Mouse (Mus musculus) cortical plate, adult 2 months (tissue): Measurements from ENCODE around the gene Sfrp5. TPM values are rescaled to one million over a fixed set of nuclear protein-coding genes. Genes with fewer than 3 reads are reported as not detected.

Source experiments
- H3K27ac ChIP-seq: fragments of 200-500 bp; 2 replicates; pipeline ENCODE4 v1.5.1; 2012; ENCODE audit warnings: low read length, control low read depth, inconsistent platforms; ENCODE audit not compliant: insufficient read depth
- H3K4me1 ChIP-seq: fragments of 200-500 bp; 2 replicates; pipeline ENCODE4 v1.6.1; 2011; ENCODE audit warnings: low read length; ENCODE audit not compliant: control insufficient read depth, insufficient read depth
- H3K4me3 ChIP-seq: fragments of 200-500 bp; 2 replicates; pipeline ENCODE4 v1.5.1; 2011; ENCODE audit warnings: mild to moderate bottlenecking, low read length, control low read depth; ENCODE audit not compliant: insufficient read depth
- CTCF ChIP-seq: fragments of 200-500 bp; IDR thresholded peaks from 2 replicates; pipeline ENCODE4 v1.5.1; 2011; ENCODE audit warnings: mild to moderate bottlenecking, control low read depth, low read length; ENCODE audit not compliant: insufficient read depth; ENCODE audit errors: extremely low read depth
- POLR2A ChIP-seq: fragments of 200-500 bp; IDR thresholded peaks from 2 replicates; pipeline ENCODE4 v1.6.1; 2011; ENCODE audit warnings: mild to moderate bottlenecking, low read length, control low read depth; ENCODE audit not compliant: insufficient read depth; ENCODE audit errors: extremely low read depth
- polyA plus RNA-seq: library from polyadenylated mRNA; depleted of rRNA; stranded (reverse); fragments of >200 nt; gene quantifications from 2 replicates; pipeline ENCODE4 v1.2.3, GENCODE M21; 2012

Gene Sfrp5
- polyA plus RNA-seq, 1 experiment = 1.9 TPM

DNA sequence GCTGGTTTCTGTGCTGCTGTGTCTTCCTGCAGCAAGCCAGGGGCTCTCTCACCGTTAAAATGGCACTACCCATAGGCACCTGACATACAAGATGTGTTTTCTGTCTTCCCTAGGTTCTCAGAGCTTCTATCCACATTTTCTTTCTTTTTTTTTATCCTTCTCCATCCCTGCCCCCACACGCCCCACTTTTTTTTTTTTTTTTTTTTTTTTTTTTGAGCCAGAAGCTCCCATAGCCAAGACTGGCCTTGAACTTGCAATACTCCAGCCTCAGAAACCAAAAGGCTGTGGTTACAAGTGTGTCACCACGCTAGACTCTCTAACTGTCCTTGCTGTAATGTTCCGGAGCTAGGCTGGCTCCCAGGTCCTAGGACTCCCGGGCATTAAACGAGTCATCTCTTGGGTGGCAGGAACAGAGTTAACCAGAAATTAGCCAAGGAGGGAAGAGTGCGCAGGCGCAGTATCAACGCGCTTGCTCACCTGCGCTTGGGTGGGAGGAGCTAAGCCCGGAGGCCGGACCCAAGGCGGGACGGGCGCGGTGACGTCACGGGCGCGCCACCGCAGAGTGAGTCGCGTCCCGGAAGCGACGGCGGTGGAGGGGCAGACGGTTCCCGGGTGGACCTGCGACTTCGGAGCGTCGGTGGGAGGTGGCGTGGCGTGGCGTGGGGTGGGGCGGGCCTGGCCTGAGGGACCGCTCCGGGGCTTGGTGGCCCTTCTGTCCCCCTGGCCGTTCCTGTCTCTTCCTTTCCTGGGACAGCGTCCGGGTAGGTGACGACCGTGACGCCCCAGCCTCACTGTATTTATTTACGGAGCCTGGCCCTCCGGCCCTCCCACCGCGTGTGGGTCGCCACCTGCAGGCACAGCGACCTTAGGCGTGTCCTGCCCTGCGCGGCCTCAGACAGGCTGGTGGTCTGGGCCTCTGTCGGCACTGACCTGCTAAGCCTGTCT is 31.8 kb downstream of the Sfrp5 start:
- H3K27ac ChIP-seq = no peak overlapping the region
- peaks cover 7% of the 10 kb centered on the region for H3K4me1 ChIP-seq
- H3K4me3 ChIP-seq = peak overlapping the region; percentile 89
- peak; percentile 60; the same call in 1 of the 2 replicates for TF ChIP-seq POLR2A
- TF ChIP-seq CTCF = no peak

GRCm38 (mm10) chr19:42169322-42169975 is 32.6 kb downstream of the Sfrp5 start:
- TF ChIP-seq CTCF (no peak), POLR2A (no peak)
- H3K4me1 ChIP-seq = peaks cover 7% of the 10 kb centered on the region
- no peak overlapping the region for H3K27ac ChIP-seq
- H3K4me3 ChIP-seq = no peak overlapping the region

DNA sequence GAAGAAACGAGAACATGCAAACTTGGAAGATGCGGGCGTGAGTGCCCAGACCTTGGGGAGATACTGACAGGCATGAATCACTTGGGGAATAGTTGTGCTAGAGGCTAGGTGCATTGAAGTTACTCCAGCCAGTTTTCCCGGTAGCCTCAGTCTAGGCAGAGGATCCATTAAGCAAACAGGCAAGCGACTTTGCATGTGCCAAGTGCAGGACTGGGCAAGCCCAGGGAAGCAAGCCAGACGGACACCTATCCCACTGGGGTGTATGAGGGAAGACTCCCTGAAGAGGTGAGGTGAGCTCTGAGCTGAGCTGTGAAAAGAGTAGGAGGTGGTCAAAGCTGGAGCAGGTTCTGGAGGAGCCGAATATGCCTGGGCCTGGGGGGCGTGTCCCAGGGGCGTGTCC is 34.6 kb downstream of the Sfrp5 start:
- Histone ChIP-seq H3K27ac (no peak overlapping the region), H3K4me1 (peaks cover 11% of the 10 kb centered on the region), H3K4me3 (no peak overlapping the region)
- no peak for TF ChIP-seq CTCF
- TF ChIP-seq POLR2A = no peak

DNA sequence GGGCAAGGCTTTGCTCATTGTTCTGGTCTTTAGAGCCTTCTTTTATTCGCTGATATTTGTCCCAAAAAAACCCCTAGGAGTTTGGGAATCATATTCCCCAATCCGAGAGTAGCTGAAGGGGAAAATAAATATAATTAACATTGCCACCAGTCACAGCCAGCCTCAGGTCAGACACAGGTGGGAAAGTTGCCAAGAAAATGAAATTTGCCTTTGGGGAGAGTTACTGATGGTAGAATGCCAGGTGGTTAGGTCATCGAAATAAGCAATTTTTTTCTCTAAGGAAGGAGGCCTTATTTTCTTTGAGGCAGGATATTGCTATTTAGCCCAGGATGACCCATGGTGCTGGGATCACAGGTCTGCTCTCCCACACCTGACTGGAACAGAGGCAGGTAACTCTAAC is 35.3 kb downstream of the Sfrp5 start:
- no peak overlapping the region for H3K27ac ChIP-seq
- no peak for TF ChIP-seq POLR2A
- peaks cover 11% of the 10 kb centered on the region for H3K4me1 ChIP-seq
- no peak overlapping the region for H3K4me3 ChIP-seq

DNA sequence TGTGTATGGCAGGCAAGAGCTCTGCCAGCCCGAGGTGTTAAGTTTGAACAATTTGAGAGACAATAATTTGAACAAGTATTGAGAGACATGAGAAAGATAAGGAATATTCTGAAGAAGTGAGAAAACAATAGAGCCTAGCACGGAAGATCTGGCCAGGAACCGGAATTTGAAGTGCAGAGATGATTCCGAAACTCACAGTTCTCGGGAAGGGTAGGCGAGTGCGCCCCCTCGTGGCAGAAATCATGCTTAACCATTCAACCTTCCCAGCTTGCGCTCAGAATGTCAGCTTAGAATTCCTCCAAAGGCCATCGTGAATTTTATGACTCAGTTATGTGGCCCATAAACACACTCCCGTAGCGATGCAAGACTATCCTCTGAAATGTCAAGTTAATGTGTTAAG is 35.9 kb downstream of the Sfrp5 start:
- Histone ChIP-seq H3K4me1 (peaks cover 6% of the 10 kb centered on the region), H3K27ac (no peak overlapping the region), H3K4me3 (no peak overlapping the region; the same call in 1 of the 2 replicates)
- TF ChIP-seq CTCF (peak; percentile 92), POLR2A (no peak)

GRCm38 (mm10) chr19:42164188-42164587 is 37.9 kb downstream of the Sfrp5 start:
- TF ChIP-seq POLR2A = no peak
- Histone ChIP-seq H3K4me3 (no peak overlapping the region), H3K4me1 (peaks cover 3% of the 10 kb centered on the region), H3K27ac (no peak overlapping the region)

DNA sequence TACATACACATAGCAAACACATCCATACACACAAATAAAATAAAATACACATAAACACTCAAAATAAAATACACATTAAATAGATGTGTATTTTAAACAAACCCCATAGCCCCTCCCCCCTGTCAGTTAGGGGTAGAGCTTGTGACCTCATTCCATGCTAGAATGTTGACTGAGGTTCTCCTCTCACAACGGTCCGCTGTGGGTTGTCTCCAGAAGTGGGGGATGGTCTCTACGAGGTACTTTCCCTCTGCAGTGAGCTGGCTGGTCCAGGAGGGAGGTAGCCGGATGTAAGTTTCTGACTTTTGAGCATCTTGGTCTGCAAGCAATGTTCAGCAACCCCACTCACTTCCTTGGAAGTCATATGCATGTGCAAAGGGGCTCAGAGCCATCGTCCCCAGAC is 38.3 kb downstream of the Sfrp5 start, which contains the start of gene Zfyve27:
Gene Zfyve27, plus strand, starts transcription at position 188 of the 400 bp plus-strand sequence.
- peaks cover 3% of the 10 kb centered on the region for H3K4me1 ChIP-seq
- no peak within 1 kb of the TSS for H3K4me3 ChIP-seq
- no peak for TF ChIP-seq POLR2A
- no peak for TF ChIP-seq CTCF
- no peak within 1 kb of the TSS for H3K27ac ChIP-seq

DNA sequence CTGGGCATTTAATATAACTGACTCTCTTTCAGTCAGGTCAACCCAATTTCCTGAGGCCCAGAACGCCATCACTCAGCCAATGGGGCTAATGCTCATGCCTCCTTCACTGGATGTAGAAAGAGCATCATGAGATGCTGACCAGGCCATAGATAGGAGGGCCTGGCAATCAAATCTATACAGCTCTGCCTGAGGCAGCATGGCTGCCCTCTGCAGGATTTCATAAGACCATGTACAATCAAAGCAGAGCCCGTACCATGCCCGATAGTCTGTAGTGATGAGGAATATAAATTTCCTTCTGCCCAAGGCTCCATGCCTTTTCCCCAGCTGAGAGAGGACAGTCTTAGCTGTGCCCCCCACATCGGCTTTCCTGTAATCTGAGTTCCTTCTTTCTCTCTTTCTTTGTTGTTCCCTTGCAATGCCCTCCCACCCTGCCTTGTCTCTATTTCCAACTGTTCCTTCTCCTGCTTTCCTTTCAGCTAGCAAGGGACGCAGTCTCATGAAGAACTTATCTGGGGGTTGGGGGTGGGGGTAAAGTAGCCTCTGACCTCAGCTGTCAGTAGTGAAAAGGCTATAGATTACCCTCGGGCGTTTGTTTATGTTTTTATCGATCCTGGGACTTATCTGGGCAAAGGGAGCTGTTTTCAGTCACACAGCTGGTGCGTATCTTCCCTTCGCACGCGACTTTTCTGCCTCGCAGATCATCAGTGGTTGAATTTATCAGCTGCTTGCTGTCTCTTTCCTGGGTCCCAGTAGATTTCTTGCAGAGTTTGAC is 43.6 kb downstream of the Sfrp5 start:
- TF ChIP-seq CTCF (no peak), POLR2A (no peak)
- Histone ChIP-seq H3K27ac (no peak overlapping the region), H3K4me1 (no peaks in the 10 kb centered on the region), H3K4me3 (no peak overlapping the region)

GRCm38 (mm10) chr19:42157493-42158237 is 44.4 kb downstream of the Sfrp5 start:
- TF ChIP-seq CTCF = no peak
- no peak for TF ChIP-seq POLR2A

More at GRCm38 (mm10) chr19:42157493-42158237, 44.4 kb downstream of the Sfrp5 start:
- H3K4me1 ChIP-seq = no peaks in the 10 kb centered on the region
- no peak overlapping the region for H3K27ac ChIP-seq
- H3K4me3 ChIP-seq = no peak overlapping the region
